Mouse (Mus musculus): ENCODE measurements around the gene Tenm3.

Tenm3 gene

GRCm38 (mm10) chr8:48843931-48844285 lies at the start of gene Tenm3:
Tenm3 (minus strand) TSS chr8:48843951.
- in situ Hi-C loops (cut with MboI, MseI) = no loop called here

- in situ Hi-C loops (cut with MboI, MseI) = no loop called here
These were observed 46.5 kb upstream of the Tenm3 start for GRCm38 (mm10) chr8:48890216-48890765.

- in situ Hi-C loops (cut with MboI, MseI) = no loop called here
These were observed 40.5 kb upstream of the Tenm3 start for GRCm38 (mm10) chr8:48884270-48884669.

- in situ Hi-C loops (cut with MboI, MseI) = no loop called here
These were observed 36.8 kb upstream of the Tenm3 start for GRCm38 (mm10) chr8:48880585-48880984.

GRCm38 (mm10) chr8:48865972-48866371 lies 22.2 kb upstream of the Tenm3 start:
- in situ Hi-C loops (cut with MboI, MseI) = no loop called here

- in situ Hi-C loops (cut with MboI, MseI) = no loop called here
These were observed 21.7 kb upstream of the Tenm3 start for GRCm38 (mm10) chr8:48865485-48865884.

- in situ Hi-C loops (cut with MboI, MseI) = no loop called here
These were observed 6.7 kb upstream of the Tenm3 start for GRCm38 (mm10) chr8:48850223-48851010.

GRCm38 (mm10) chr8:48849091-48849616 lies 5.4 kb upstream of the Tenm3 start:
- in situ Hi-C loops (cut with MboI, MseI) = no loop called here

- in situ Hi-C loops (cut with MboI, MseI) = no loop called here
These were observed 1.2 kb upstream of the Tenm3 start for GRCm38 (mm10) chr8:48844961-48845360.

GRCm38 (mm10) chr8:48844370-48844905 lies 687 bp upstream of the Tenm3 start:
- in situ Hi-C loops (cut with MboI, MseI) = no loop called here

- in situ Hi-C loops (cut with MboI, MseI) = no loop called here
These were observed 490 bp downstream of the Tenm3 start for GRCm38 (mm10) chr8:48842991-48843930.

- in situ Hi-C loops (cut with MboI, MseI) = no loop called here
These were observed 1.2 kb downstream of the Tenm3 start for GRCm38 (mm10) chr8:48842516-48842990.

- in situ Hi-C loops (cut with MboI, MseI) = no loop called here
These were observed 1.7 kb downstream of the Tenm3 start for GRCm38 (mm10) chr8:48842035-48842434.

- in situ Hi-C loops (cut with MboI, MseI) = no loop called here
These were observed 8.0 kb downstream of the Tenm3 start for GRCm38 (mm10) chr8:48835745-48836144.

GRCm38 (mm10) chr8:48827454-48827853 lies 16.3 kb downstream of the Tenm3 start:
- in situ Hi-C loops (cut with MboI, MseI) = no loop called here

- in situ Hi-C loops (cut with MboI, MseI) = no loop called here
These were observed 18.1 kb downstream of the Tenm3 start for GRCm38 (mm10) chr8:48825666-48826065.

GRCm38 (mm10) chr8:48822291-48822690 lies 21.5 kb downstream of the Tenm3 start:
- in situ Hi-C loops (cut with MboI, MseI) = no loop called here

GRCm38 (mm10) chr8:48819962-48820361 lies 23.8 kb downstream of the Tenm3 start:
- in situ Hi-C loops (cut with MboI, MseI) = no loop called here

GRCm38 (mm10) chr8:48819348-48819747 lies 24.4 kb downstream of the Tenm3 start:
- in situ Hi-C loops (cut with MboI, MseI) = no loop called here

- in situ Hi-C loops (cut with MboI, MseI) = no loop called here
These were observed 26.8 kb downstream of the Tenm3 start for GRCm38 (mm10) chr8:48816941-48817340.

GRCm38 (mm10) chr8:48812196-48812741 lies 31.5 kb downstream of the Tenm3 start:
- in situ Hi-C loops (cut with MboI, MseI) = no loop called here

Data from T-helper 2 cell (primary cell).